Mouse (Mus musculus) T-helper 1 cell (primary cell): ENCODE measurements around the gene Denr.

Experiments used
- in situ Hi-C: fragments of 300-600 bp; cut with MboI, MseI; formaldehyde crosslinking; loops from one replicate; pipeline ENCODE4 v1.15.1; 2025; ENCODE audit warnings: high pct_unique_total_duplicates

Denr gene

DNA sequence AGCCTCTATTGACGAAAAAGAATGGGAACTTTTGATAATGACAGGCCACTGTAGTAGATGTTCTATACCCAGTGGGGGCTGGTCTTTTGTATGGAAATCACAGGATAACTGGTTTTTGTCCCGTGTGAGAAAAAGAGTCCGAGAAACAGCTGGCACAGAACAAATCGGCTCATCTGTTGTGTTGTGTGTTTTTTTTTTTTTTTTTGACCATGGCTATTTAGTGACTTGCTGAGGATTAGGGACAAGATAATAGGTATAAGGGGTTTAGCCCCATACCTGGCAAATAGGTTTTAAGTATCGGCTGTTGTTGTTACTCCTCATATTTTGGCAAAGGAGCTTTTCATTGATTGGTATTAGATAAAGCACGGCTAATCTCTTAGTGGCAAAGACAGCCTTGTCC, 65.5 kb downstream of the Denr start:
- in situ Hi-C loops, result no loop called here

DNA sequence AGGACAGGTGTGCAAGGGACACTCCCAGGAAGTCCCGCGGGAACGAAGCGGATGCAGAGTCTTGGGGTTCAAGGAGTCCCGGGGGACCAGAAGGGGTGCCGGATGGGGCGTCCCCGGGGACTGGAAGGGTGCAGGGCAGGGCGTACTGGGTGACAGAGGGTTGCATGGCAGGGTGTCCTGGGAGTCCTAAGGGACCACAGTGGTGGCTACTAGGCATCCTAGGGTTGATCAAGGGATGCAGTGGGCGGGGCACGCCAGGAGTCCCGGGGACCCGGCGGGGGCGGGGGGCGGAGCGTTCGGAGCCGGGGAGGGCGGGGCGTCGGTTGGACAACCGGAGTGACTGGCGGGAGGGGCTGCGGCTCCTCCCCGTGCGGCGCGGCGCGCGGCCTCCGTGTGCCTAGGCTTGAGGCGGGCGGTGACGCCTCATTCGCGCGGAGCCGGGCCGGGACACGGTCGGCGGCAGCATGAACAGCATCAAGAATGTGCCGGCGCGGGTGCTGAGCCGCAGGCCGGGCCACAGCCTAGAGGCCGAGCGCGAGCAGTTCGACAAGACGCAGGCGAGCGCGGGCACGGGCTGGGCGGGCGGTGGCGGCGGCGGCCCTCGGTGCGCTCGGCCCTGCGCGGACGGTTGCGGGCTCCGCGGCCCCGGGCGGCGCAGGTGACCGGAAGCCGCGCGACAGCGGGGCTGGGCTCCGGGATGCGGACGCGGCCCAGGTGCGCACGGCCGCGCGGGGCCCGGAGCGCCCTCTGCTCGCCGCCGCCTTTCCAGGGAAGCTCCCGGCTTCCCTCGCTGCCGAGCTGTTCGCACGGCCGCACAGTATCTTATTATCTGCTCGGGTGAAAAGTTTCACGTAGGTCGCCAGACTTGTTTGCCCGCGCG, 66.6 kb downstream of the Denr start, which contains the start of gene Hip1r:
Gene Hip1r (plus strand): TSS at position 330 of the 880 bp plus-strand sequence.
- in situ Hi-C loops, result no loop called here

DNA sequence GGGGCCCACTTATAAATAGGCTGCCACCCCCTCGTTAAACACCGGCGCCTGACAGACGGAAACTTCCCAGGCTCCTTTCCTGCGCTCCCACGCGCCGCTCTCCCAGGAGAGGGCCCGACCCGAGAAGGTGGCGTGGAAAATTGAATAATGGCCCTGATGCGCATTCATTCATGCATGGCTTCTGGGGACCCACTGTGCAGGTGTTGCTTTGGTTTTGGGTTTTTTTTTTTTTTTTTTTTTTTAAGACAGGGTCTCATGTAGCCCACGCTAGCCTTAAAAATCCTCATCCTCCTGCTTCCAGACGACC, 67.2 kb downstream of the Denr start:
- in situ Hi-C loops, result no loop called here

DNA sequence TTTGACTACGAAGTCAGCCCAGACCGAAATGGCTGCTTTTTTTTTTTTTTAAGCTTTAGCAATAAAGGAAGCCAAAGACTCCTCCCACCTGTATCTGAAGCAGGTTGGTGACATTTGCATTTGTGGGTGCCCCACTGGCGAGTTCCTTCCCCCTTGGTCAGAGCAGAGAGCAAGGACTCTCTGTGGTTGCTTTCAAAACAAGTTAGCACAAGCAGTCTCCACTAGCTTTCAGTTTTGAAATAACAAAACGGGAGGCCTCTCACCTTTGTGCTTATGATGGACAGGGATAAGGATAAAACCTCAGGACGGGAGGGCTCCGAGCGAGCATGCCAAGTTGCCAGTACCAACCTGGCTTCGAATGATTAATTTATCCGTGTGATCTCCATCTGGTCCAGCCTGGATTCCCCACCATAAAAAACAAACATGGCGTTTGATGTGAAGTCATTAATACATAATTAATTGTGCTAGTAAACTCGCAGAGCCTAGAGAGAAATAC, 67.7 kb downstream of the Denr start:
- in situ Hi-C loops, result no loop called here

DNA sequence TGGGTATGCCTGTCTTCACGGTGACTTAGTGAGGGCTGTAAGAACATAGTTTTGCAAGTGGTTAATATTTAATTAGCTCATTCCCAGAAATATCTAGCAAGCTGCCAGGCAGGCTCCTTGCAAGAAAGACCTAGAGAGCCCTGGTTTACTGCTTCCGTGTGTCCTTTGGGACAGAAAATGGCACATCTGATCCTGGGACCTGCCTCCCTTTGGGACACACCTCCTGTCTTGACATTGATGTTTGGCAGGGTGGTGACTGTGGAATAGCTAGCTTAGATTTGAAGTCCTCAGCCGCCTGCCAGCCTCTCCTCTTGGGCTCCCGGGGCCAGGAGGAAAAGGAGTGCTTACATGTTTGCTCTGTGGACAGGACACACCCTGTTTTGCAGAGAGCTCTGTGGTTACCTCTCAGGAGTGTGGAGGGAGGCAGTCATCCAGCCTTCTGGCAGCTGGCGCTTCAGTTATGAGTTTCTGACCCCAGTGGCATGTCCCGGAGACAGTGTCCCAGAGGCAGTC, 68.7 kb downstream of the Denr start:
- in situ Hi-C loops, result no loop called here

DNA sequence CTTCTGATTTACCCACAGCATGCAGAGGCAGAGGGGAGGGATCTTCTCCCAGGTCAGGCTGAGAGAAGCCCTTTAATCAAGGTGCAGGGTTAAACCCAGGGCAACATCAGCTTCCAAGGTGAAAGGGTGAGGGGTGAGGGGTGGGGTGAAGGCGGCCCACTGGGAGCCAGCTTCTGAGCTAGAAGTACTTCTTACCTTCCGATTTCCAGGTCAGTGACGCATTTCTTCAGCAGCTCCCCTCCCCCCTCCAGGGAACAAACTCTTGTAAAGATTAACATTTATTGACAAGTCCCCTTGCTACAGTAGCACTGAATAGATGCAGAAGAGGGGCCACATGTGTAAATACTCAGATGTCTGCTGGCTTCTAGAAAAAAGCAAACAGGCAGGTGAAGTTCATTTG, 70.3 kb downstream of the Denr start:
- in situ Hi-C loops, result no loop called here

DNA sequence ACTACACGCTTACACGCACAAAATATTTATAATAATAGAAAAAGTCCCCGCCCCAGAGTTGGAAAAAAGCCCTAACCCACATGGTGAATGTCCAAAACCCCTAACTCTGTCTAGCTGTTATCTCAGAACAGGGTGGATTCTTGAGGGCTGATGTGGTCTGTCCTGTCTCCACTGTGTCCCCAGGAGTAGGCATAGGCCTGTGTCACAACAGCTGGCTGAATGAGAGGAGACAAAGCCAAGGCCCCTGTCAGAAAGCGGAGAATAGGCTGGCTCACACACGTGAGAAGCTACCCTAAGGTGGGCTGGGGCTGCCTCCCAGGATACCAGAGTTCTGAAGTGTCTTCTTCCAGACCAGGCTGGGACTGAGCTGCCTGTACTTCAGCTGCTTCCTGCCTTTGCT, 71.2 kb downstream of the Denr start:
- in situ Hi-C loops, result no loop called here
